ENCODE assay signal across 28 mouse cellular contexts in the genomic region with DNA sequence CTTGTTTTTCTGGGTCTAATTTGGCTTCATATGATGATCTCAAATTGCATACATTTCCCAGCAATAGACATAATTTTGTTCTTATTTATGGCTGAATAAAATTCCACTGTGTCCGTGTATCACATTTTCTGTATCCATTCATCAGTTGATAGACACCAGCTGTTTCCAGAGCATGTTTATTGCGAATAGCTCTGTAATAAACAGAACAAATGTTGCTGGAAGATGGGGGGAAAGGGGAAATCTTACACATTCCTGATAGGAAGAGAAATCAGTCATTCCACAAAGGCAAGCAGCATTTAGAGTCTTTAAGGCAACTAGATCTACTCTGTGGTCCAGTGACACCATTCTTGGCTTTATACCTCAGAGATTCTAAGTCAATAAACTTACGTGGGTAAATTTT.
"Had no signal": no experiment of that assay in that cellular context is flagged by ENCODE, and none has a peak within 500 bp of the region (broad histone marks: within the 10 kb centered on the region; RNA-seq: fewer than 3 reads in every experiment).

No protein-coding gene starts in this region.

- H3K4me1 ChIP-seq: embryonic facial prominence, embryonic 12.5 days; embryonic facial prominence, embryonic 13.5 days; embryonic facial prominence, embryonic 15.5 days; forebrain, embryonic 10.5 days; forebrain, embryonic 12.5 days; forebrain, embryonic 13.5 days had no signal

- H3K9me3 ChIP-seq: embryonic facial prominence, embryonic 12.5 days; embryonic facial prominence, embryonic 13.5 days; embryonic facial prominence, embryonic 15.5 days; forebrain, embryonic 10.5 days; forebrain, embryonic 12.5 days; forebrain, embryonic 13.5 days; forebrain, embryonic 15.5 days had no signal

- DNase-seq: cerebellum, adult 2 months; cerebellum, adult 8-10 months; cerebellum, adult 9-10 months; cerebellum, adult 9-11 months; cerebellum, postnatal 10 days; cerebellum, postnatal 14 days; cerebellum, postnatal 25 days; cerebellum, postnatal 36 days; embryo, embryonic 11 days; forebrain, postnatal 0 days; gastrocnemius, adult 2 months; gastrocnemius, postnatal 10 days; gastrocnemius, postnatal 14 days; gastrocnemius, postnatal 25 days; gastrocnemius, postnatal 36 days; heart, adult 11 months; heart, adult 18-20 months; heart, adult 2 months had no signal

- H3K27me3 ChIP-seq: embryonic facial prominence, embryonic 12.5 days; embryonic facial prominence, embryonic 13.5 days; embryonic facial prominence, embryonic 15.5 days; forebrain, embryonic 12.5 days; forebrain, embryonic 13.5 days; forebrain, embryonic 15.5 days had no signal

- ATAC-seq: forebrain, embryonic 13.5 days; forebrain, embryonic 14.5 days; forebrain, embryonic 15.5 days; forebrain, embryonic 16.5 days; forebrain, postnatal 0 days had no signal

- H3K4me3 ChIP-seq: embryonic facial prominence, embryonic 12.5 days; embryonic facial prominence, embryonic 13.5 days; embryonic facial prominence, embryonic 15.5 days; erythroblast, embryonic 14.5 days; forebrain, embryonic 10.5 days; forebrain, embryonic 12.5 days; forebrain, embryonic 13.5 days; forebrain, embryonic 15.5 days; gastrocnemius, adult 2 months; heart, adult 2 months had no signal

- H3K36me3 ChIP-seq: embryonic facial prominence, embryonic 12.5 days; embryonic facial prominence, embryonic 13.5 days; embryonic facial prominence, embryonic 15.5 days; forebrain, embryonic 10.5 days; forebrain, embryonic 12.5 days; forebrain, embryonic 15.5 days had no signal

- H3K27ac ChIP-seq: embryonic facial prominence, embryonic 12.5 days; embryonic facial prominence, embryonic 13.5 days; embryonic facial prominence, embryonic 15.5 days; forebrain, embryonic 10.5 days; forebrain, embryonic 12.5 days; forebrain, embryonic 13.5 days; forebrain, embryonic 15.5 days; gastrocnemius, adult 2 months; heart, adult 2 months had no signal

- H3K4me2 ChIP-seq: embryonic facial prominence, embryonic 12.5 days; embryonic facial prominence, embryonic 13.5 days; embryonic facial prominence, embryonic 15.5 days; forebrain, embryonic 12.5 days; forebrain, embryonic 13.5 days; forebrain, embryonic 15.5 days had no signal

- H3K9ac ChIP-seq: embryonic facial prominence, embryonic 12.5 days; embryonic facial prominence, embryonic 13.5 days; embryonic facial prominence, embryonic 15.5 days; forebrain, embryonic 12.5 days; forebrain, embryonic 13.5 days; forebrain, embryonic 15.5 days; forebrain, postnatal 0 days had no signal
